Mouse (Mus musculus) neural tube, embryonic 10.5 days (tissue): ENCODE results near the gene Laptm5.

ENCODE experiments used
- DNase-seq: peaks from one replicate; pipeline ENCODE4 v3.0.0-alpha.2; 2017; ENCODE audit warnings: low spot score; ENCODE audit errors: extremely low spot score

The Laptm5 gene

DNA sequence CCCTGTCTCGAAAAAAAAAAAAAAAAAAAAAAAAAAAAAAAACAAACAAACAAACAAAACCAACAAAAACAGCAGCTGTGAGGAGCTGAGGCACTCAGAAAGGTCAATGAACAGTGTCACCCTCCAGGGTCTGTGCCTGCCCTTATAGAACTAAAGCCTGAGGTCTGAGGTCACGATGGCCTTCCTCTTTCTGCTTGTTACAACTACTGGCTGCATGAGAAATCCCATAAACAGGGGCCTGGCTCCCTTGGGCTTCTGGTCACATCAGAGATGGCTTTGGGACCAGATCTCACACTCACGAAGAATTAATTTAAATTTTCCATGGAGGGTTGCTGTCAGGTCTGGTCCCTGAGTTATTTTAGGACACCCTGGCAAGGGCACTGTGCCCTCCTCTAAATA, 13.5 kb upstream of the Laptm5 start:
- DNase-seq: no peak

DNA sequence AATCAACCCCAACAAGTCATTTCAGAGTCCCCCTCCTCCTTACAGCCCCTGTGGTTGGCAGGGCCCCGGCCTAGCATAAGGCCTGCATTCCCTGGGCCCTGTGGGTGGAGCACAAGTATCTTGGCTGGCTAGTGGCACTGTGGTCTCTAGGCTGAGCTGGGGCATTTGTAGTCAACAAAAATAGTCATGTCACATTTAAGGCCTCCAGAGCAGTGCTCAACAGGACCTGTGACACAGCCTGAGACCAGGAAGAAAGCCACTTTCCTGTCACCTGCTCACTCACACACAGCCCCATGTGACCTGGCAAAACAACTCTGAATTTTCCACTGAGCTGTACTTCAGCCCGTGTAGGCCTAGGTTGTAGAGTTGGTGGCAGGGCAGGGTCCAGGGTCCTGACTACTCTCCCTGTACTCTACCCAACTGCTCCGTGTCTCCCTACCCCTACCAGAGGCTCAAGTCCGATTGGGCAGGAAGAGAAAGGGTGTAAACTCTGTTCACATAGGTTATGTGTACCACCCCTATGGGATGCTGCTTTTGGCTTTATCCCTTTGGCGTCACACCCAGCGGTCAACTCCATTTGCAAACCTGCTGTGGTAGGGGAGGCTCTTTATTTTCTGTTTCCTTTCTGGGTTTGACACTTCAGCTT, 13.0 kb upstream of the Laptm5 start:
- no peak for DNase-seq

DNA sequence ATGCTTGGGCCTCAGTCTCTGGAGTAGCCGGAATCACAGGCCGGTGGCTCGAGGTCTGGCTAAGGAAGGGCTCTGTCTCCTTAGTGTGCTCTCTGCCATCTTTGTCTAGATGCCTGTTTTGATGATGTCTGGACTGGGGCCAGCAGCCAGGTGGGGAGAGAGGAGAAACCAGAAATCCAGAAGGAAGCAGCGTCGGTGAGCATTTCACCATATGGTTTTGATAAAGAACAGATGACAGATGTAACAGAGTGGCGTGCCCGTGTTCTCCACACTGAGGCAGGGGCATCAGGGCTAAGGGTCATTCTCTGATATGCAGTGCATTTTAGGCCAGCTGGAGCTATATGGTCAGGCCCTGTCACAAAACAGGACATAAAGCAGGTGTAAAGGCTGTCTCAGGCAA, 12.2 kb upstream of the Laptm5 start:
- DNase-seq: no peak

GRCm38 (mm10) chr4:130902289-130902781, 10.6 kb upstream of the Laptm5 start:
- no peak for DNase-seq

- DNase-seq: no peak
Measured at GRCm38 (mm10) chr4:130905025-130905424, 7.9 kb upstream of the Laptm5 start.

DNA sequence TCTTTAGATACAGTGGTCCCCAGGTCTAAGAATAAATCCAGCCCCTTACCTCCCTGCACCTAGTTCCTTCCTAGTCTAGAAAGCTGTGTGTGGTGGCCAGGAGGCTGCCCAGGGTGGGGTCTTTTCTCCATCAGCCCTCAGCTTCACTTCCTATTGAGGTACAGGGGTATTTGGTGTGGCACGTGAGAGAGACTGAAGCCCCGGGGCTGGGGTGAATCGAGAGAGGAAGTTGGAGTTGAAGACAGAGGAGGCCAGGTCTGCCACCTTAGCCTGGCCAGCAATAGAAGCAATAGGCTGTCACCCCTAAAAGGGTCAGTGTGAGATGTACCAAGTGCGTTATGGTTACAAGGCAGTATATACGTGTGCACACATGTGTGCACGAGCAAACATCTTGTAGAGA, 7.0 kb upstream of the Laptm5 start:
- no peak for DNase-seq

GRCm38 (mm10) chr4:130906296-130906695, 6.6 kb upstream of the Laptm5 start:
- DNase-seq: peak; percentile 27

DNA sequence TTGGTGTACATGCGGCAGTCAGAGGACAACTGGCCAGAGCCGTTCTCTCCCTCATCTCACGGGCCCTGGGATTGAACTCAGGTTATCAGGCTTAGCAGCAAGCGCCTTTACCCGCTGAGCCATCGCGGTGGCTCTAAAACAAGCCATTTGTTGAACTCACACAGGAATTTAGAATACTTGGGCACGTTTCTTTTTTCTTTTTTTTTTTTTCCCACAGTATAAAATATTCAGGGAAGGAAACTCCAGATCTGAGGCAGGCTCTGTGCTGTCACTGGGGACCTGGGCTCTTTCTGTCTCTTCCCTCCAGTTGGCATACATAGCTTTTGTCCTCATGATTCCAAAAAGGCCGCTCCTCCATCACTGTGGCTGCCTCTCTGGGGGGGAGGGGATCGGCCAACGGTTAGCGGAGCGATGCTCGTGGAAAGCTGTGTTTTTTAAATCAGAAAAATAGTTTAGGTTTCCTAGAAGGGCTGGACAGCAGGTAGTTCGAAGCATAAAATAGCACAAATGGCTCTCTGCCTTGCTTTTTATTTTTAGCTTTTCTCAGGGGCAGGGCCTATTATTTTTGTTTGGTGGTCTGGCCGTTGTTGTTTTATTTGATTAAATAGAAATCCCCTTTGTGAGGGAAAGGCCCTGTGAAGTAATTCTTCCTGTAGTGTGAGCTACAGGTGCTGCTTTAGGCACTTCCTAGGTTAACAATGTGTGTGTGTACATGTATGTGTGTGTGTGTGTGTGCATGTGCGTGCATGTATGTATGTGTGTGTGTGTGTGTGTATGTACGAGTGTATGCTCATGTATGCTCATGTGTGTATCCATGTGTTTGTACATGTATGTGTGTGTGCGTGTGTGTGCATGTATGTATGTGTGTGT, 5.5 kb upstream of the Laptm5 start:
- no peak for DNase-seq

- DNase-seq: no peak
Measured at GRCm38 (mm10) chr4:130908133-130908532, 4.8 kb upstream of the Laptm5 start.

- DNase-seq: no peak
Measured at GRCm38 (mm10) chr4:130909167-130909874, 3.6 kb upstream of the Laptm5 start.

DNA sequence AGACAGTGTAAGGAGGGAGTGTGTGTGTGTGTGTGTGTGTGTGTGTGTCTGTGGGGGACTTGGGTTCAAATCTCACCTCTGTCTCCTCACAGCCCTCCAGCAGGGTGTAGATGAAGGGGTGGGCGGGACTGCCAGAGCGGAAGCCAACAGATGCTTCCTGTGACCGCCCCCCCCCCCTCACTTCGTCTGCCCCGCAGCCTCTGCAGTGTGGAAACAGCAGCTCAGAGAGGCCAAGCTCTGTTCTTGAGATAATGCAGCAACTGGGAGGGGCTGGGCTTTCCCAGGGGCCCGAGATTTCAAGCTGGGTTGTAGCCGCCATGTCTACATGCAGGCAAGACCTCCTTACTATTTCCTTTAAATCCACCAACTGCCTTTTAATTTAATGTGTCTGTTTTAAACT, 2.3 kb upstream of the Laptm5 start:
- DNase-seq: no peak

DNA sequence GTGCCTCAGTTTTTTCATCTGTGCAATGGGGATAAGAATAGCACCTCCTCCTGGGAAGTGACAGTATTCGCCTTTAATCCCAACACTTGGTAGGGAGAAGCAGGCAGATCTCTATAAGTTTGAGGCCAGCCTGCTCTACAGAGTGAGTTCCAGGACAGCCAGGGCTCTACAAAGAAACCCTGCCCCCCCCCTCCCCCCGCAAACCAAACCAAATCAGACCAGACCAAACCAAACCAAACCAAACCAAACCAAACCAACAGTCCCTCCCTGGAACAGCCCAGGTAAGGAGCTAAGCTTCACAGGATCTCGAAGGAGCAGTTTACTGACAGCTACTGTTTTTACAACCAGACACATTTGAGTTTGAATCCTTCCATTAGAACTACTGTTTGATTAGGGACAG, 299 bp upstream of the Laptm5 start:
- DNase-seq: no peak

- DNase-seq: no peak
Measured at GRCm38 (mm10) chr4:130913511-130913910, 586 bp downstream of the Laptm5 start.

GRCm38 (mm10) chr4:130914011-130914410, 1.1 kb downstream of the Laptm5 start:
- no peak for DNase-seq

GRCm38 (mm10) chr4:130914527-130914926, 1.6 kb downstream of the Laptm5 start:
- no peak for DNase-seq

- no peak for DNase-seq
Measured at GRCm38 (mm10) chr4:130915006-130915667, 2.2 kb downstream of the Laptm5 start.

DNA sequence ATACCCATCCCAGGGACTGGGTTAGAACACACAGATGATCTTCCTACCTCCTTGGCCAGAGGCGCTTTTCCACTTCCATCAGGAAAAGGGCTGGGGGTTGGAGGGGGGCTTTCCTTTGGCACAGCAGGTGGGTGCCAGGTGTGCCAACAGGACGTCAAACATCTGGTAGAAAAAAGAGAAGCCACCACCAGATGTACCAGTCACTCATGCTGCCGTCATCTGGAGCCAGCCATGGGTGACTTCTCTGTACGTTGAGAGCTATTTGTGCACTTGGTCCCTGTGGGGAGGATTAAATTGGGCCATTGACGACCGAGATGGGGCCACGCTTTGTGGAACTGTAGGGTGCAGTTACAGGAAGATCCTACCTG, 2.7 kb downstream of the Laptm5 start:
- DNase-seq: no peak

DNA sequence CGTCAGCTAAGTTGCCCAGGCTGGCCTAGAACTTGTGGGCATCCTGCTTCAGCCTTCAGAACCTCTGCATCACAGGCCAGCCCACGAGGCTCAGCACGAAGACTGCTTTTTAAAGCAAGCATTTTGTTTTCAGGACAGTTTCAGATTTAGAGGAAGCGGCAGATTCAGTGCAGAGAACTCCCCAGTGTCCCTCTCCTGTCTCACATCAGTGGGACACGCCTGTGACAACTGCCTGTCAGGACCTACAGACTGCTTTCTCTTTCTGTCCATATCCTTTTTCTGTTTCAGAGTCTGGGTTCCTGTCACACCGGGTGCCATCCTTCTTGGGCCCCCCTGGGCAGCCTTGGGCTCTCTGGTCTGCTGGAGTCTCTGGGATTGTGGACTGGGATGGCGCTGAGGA, 3.7 kb downstream of the Laptm5 start:
- DNase-seq: no peak

GRCm38 (mm10) chr4:130917564-130917963, 4.6 kb downstream of the Laptm5 start:
- no peak for DNase-seq

- DNase-seq: no peak
Measured at GRCm38 (mm10) chr4:130918805-130919749, 6.2 kb downstream of the Laptm5 start.
